Mouse (Mus musculus): Measurements from ENCODE around the gene A430078G23Rik.

GRCm38 (mm10) chr8:3327538-3328245 is 25.5 kb upstream of the A430078G23Rik start:
- TF ChIP-seq POLR2A (IDR thresholded peaks at IDR 0.05; ENCODE audit: low read depth, low read length) (no peak), CTCF (IDR thresholded peaks at IDR 0.05; ENCODE audit: borderline replicate concordance, insufficient read depth, low read length) (no peak)
